Mouse (Mus musculus) lung, embryonic 16.5 days (tissue): ENCODE measurements at regions not wholly inside any gene's neighbourhood (a gene's known extent, or its start where the extent isn't known, plus 50 kb on each side); places are given as distances from the start of the nearest gene placed in this dataset.

Source experiments
- ATAC-seq: fragments of 200-750 bp; cut with Nextera tagmentation; 2 replicates; pipeline ENCODE4 v1.8.0; 2017; ENCODE audit warnings: low read depth, mild to moderate bottlenecking, moderate library complexity
- H3K27ac ChIP-seq: fragments of 300-500 bp; sonication (generic); 2 replicates; pipeline ENCODE4 v1.5.1; 2014; ENCODE audit warnings: mild to moderate bottlenecking, control low read depth, low read length
- H3K27me3 ChIP-seq: fragments of 300-500 bp; sonication (generic); 2 replicates; pipeline ENCODE4 v1.6.1; 2014; ENCODE audit warnings: low read depth, low read length, mixed read lengths; ENCODE audit not compliant: control insufficient read depth, insufficient read depth
- H3K36me3 ChIP-seq: fragments of 300-500 bp; sonication (generic); 2 replicates; pipeline ENCODE4 v1.6.1; 2014; ENCODE audit warnings: low read length; ENCODE audit not compliant: control insufficient read depth, insufficient read depth
- H3K4me1 ChIP-seq: fragments of 300-500 bp; sonication (generic); replicated peaks from 2 replicates; pipeline ENCODE4 v1.6.1; 2014; ENCODE audit warnings: low read length, mixed read lengths; ENCODE audit not compliant: control insufficient read depth, insufficient read depth
- H3K4me2 ChIP-seq: fragments of 300-500 bp; sonication (generic); 2 replicates; pipeline ENCODE4 v1.6.1; 2014; ENCODE audit warnings: low read depth, low read length, control low read depth
- H3K4me3 ChIP-seq: fragments of 300-500 bp; sonication (generic); 2 replicates; pipeline ENCODE4 v1.5.1; 2014; ENCODE audit warnings: mild to moderate bottlenecking, low read length, control low read depth
- H3K9ac ChIP-seq: fragments of 300-500 bp; sonication (generic); 2 replicates; pipeline ENCODE4 v1.6.1; 2014; ENCODE audit warnings: low read length, control low read depth
- H3K9me3 ChIP-seq: fragments of 300-500 bp; sonication (generic); 2 replicates; pipeline ENCODE4 v1.6.1; 2016; ENCODE audit warnings: low read length; ENCODE audit not compliant: control insufficient read depth
- WGBS: fragments of 180-500 bp; shearing (Covaris S2); extraction: QIAGEN DNeasy Blood & Tissue Kit; methylation state at CpG from one replicate; pipeline ENCODE4 v1.1.7; 2014; 5-methylcytosine and 5-hydroxymethylcytosine counted together

DNA sequence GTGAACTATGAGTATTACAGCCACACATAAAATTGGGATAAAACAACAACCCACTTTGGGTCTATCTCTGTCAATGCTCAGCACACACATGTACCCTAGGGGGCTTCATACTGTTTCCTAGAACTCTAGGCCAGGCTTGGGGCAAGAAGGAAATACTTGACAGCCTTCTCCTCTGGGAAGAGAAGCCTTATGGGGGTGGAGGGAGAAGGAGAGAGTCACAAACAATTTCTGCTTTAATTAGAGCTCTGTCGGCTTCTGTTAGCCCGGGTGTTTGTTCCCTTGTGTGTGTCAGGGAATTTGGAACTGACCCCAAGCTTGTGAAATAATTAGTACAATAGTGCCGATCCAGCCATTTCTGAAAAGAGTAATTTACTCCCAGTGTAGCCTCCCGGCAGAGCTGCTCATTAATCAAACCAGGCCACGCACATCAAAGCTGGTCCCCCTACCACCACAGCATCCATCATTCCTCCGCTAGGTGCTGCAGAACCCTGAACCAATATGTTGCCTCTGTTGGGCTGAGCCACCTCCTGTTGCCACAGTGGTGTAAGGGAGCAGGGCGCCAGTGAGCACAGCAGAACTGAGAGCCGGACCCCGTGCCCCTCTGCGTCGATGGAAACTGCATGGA, 307.3 kb downstream of the Tmem114 start:
- no peak overlapping the region for H3K4me3 ChIP-seq
- 37% methylated on average over 11 of the region's 11 CpGs for WGBS
- H3K4me2 ChIP-seq = no peak overlapping the region
- ATAC-seq = no peak
- no peaks in the 10 kb centered on the region for H3K27me3 ChIP-seq
- no peak overlapping the region for H3K9ac ChIP-seq
- H3K4me1 ChIP-seq = no peaks in the 10 kb centered on the region
- H3K27ac ChIP-seq = no peak overlapping the region
- no peaks in the 10 kb centered on the region for H3K36me3 ChIP-seq
- H3K9me3 ChIP-seq = no peaks in the 10 kb centered on the region

DNA sequence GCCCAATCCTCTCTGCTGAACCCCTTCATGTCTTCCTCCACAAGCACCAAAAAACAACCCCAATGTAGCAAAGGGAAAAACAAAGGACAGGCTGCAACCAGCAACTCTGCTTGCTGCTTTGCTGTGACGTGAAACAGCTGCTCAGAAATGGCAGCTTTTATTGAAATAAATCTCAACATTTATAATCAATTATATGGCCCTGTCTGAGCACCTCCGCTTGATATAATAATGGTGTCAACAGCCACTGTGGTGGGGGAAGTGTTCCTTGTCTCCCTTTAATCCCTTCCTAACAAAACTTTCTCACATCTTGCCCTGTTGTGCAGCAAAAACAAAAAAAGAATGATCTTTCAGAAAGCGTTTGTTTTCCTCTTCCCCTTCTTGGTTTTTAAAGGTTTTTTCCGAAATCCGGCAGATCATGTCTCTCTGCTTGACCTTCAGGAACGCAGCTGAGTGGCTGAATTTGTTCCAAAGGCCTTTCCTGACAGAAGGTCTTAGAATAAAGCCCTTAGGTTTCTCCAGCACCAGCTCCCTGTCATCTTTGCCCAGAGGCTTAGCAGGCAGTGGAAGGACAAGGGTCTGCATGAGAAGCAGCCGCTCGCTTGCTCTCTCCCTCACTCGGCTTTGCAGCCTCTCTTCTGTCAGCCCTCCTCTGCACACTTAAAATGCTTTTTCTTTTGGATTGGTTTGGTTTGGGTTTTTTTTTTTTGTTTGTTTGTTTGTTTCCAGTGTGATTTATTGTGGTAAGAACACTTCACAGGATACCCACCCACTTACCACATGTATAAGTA, 313.4 kb downstream of the Tmem114 start:
- Histone ChIP-seq H3K4me1 (0 out of 2 replicates have a peak, but pooled peaks cover 2% of the 10 kb centered on the region), H3K4me3 (no peak overlapping the region), H3K27ac (no peak overlapping the region), H3K4me2 (no peak overlapping the region), H3K9ac (no peak overlapping the region), H3K9me3 (no peaks in the 10 kb centered on the region), H3K36me3 (no peaks in the 10 kb centered on the region), H3K27me3 (no peaks in the 10 kb centered on the region)
- ATAC-seq = no peak
- whole genome bisulfite sequencing = 37% methylated on average over 9 of the region's 9 CpGs

DNA sequence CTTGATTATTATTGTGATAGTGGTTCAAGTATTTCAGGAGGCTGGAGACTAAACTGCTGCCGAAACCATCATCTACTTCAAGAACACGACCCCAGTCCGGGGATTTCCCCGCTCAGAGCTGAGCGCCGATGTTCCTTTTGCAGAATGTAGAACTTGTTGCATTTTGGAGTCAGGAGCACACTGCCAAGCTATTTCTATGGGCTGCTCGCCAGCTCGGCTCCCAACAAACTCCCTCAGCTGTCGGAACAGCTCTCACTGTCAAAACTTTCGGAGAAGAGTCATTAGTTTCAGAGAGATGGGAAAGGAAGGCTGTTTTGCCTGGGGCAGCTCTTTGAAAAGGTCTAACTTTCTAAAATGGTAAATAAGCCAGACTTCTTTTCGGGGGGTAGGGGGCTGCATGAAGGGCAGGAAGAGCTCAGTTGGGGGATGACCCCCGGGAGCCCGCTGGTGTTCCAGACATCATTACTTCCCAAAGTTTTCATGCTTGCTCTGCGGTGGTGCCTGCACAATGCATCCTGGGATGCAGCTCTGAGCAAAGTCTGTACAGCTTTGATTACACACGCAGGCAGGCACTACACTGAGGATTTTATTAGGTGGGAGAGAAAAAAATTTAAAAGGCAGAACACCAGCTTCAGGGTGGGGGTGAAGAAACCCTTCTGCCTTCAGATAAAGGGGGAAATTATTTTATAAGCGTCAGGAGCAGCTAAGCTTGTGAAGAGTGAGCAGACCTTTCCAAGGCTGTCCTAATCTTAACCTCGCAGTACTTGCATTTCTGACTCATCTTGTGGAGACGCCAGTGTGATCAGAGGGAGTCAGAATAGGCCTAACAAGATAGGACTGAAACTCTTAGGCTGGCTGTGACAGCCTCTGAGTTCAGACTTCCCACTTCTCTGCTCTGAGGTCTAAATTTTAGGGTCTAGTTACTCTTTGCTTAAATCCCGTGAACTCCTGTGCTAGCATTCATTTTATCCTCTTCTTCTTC, 316.5 kb downstream of the Tmem114 start:
- H3K4me1 ChIP-seq = 0 out of 2 replicates have a peak, but pooled peaks cover 2% of the 10 kb centered on the region
- no peak overlapping the region for H3K27ac ChIP-seq
- H3K9me3 ChIP-seq = no peaks in the 10 kb centered on the region
- no peak overlapping the region for H3K4me3 ChIP-seq
- H3K36me3 ChIP-seq = no peaks in the 10 kb centered on the region
- no peaks in the 10 kb centered on the region for H3K27me3 ChIP-seq
- no peak overlapping the region for H3K9ac ChIP-seq
- WGBS = 48% methylated on average over 19 of the region's 19 CpGs
- peak; percentile 65 for ATAC-seq
- H3K4me2 ChIP-seq = peak overlapping the region; percentile 27; the same call in 1 of the 2 replicates

DNA sequence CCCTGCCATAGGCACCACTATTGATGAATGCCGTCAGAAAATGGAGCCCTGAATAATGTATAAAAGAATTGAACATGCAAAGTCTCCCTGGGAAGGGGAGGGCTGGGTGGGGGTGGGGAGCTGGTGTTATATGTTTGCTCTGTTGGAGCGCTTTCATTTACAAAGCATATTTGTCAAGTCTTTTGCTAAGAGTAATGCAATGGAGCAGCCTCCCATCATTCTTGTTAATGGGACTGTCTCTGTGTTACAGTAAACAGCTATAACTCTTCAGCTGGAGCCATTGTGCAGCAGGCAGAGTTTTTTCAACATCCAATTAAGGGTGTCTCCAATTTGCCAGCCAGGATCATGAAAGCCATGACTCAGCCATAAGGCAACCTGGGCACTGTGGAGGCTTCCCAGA, 345.9 kb downstream of the Tmem114 start:
- ATAC-seq = no peak
- WGBS = 88% methylated on average over 2 of the region's 2 CpGs
- no peak overlapping the region for H3K9ac ChIP-seq
- H3K27ac ChIP-seq = no peak overlapping the region
- no peaks in the 10 kb centered on the region for H3K4me1 ChIP-seq
- H3K27me3 ChIP-seq = no peaks in the 10 kb centered on the region
- H3K9me3 ChIP-seq = no peaks in the 10 kb centered on the region
- no peaks in the 10 kb centered on the region for H3K36me3 ChIP-seq
- no peak overlapping the region for H3K4me3 ChIP-seq
- H3K4me2 ChIP-seq = no peak overlapping the region

DNA sequence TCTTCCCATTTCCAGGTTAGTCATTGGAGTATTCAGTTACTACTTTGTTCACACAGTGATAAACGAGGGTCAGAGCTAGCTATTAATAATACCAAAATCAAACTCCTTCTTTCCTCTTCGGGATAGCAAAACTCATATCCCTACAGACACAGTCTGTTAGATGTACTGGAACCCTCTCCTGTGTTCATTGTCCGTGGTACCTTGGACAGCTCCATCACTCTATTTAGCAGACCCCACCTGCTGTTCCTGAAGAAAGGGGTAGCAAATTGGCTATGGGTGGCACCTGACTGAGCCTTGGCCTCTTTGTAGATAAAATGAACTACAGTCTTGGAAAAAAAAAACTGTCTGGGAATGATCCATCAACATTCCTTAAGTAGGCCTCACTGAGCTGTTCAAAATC, 346.5 kb downstream of the Tmem114 start:
- Histone ChIP-seq H3K36me3 (no peaks in the 10 kb centered on the region), H3K4me3 (no peak overlapping the region), H3K27me3 (no peaks in the 10 kb centered on the region), H3K9me3 (no peaks in the 10 kb centered on the region), H3K27ac (no peak overlapping the region), H3K4me1 (no peaks in the 10 kb centered on the region), H3K9ac (no peak overlapping the region), H3K4me2 (no peak overlapping the region)
- 44% methylated on average over 3 of the region's 3 CpGs for WGBS
- ATAC-seq = no peak

DNA sequence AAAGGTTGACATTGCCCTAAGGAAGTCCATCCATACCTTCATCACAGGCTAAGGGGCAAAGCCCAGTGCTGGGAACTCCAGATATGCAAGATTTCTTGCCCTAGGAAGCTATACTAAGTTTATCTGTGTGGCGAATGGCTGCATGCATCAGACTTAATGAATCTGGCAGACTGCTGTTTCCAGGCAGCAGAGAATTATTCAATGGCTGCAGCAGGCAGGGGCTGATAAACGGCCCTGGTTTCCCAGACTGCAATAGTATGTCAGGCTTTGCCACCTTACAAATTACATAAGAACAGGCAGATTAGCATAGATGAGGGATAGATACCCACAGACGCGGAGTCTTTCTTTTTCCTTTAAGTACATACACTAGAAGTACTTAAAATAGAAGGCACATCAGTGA, 350.2 kb downstream of the Tmem114 start:
- H3K36me3 ChIP-seq = no peaks in the 10 kb centered on the region
- 53% methylated on average over 4 of the region's 4 CpGs for WGBS
- H3K4me3 ChIP-seq = no peak overlapping the region
- no peak overlapping the region for H3K4me2 ChIP-seq
- H3K9ac ChIP-seq = no peak overlapping the region
- no peak overlapping the region for H3K27ac ChIP-seq
- no peaks in the 10 kb centered on the region for H3K9me3 ChIP-seq
- no peaks in the 10 kb centered on the region for H3K27me3 ChIP-seq
- H3K4me1 ChIP-seq = no peaks in the 10 kb centered on the region
- no peak for ATAC-seq

DNA sequence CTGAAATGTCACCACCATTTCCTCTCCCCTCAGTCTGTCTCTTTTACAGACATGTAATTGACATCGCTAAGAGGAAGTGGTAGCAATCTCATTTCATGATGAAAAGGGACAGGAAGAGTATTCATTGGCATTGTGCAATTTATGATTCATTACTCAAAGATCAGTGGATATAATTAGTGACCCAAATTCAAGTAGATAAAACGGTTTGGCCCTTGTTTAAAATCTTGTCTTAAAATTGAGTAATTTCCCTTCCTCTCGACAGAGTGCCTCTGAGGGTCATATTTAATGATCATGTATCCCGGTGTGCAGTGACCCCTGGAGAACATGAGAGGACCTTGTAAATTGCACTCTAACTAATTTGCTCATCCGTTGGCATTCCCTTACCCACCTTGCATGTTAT, 371.0 kb downstream of the Tmem114 start:
- H3K4me1 ChIP-seq = no peaks in the 10 kb centered on the region
- H3K9me3 ChIP-seq = no peaks in the 10 kb centered on the region
- no peak overlapping the region for H3K4me2 ChIP-seq
- H3K27me3 ChIP-seq = no peaks in the 10 kb centered on the region
- 46% methylated on average over 5 of the region's 5 CpGs for WGBS
- no peak for ATAC-seq
- no peaks in the 10 kb centered on the region for H3K36me3 ChIP-seq
- H3K27ac ChIP-seq = no peak overlapping the region
- H3K4me3 ChIP-seq = no peak overlapping the region
- H3K9ac ChIP-seq = no peak overlapping the region

DNA sequence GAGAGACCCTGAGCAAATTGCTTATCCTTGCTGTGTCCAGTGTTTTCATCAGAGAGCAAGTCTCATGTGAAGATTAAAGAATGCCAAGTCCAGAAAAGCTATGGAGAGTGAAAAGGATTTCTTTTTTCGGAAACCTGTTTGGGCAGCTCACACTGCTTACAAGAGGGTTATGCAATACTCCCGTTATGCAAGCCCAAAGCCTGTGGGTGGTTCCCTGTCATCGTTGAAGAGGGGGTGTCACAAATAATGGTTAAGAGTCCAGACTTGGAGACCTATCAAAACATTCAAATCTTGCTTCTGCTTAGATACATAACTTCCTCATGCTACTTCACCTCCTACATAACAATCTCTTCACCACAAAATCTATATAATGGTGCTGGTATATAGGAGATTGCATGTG, 416.0 kb downstream of the Tmem114 start:
- no peak overlapping the region for H3K4me2 ChIP-seq
- no peaks in the 10 kb centered on the region for H3K36me3 ChIP-seq
- no peak for ATAC-seq
- no peaks in the 10 kb centered on the region for H3K4me1 ChIP-seq
- no peaks in the 10 kb centered on the region for H3K27me3 ChIP-seq
- WGBS = 39% methylated on average over 3 of the region's 3 CpGs
- no peak overlapping the region for H3K27ac ChIP-seq
- no peak overlapping the region for H3K9ac ChIP-seq
- no peak overlapping the region for H3K4me3 ChIP-seq
- H3K9me3 ChIP-seq = no peaks in the 10 kb centered on the region

DNA sequence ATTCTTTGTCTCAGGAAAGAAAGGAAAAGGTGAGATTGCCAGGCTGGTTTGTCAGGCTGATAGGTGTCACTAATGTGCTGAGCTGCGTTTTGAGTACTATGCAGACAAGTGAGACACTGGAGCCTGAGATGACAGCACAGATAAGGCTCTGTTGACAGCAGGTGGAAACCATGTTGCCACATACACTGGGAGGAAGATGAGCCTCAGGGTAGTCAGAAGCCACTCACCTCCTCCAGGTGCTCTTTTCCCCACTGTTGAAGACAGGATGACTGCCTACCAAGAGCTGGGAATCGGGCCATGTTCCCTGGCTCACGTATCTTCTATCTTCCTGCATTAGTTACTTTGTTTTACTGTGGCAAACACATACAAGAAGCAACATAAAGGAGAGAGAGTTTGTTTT, 418.3 kb downstream of the Tmem114 start:
- Histone ChIP-seq H3K4me1 (no peaks in the 10 kb centered on the region), H3K27me3 (no peaks in the 10 kb centered on the region), H3K9me3 (no peaks in the 10 kb centered on the region), H3K9ac (no peak overlapping the region), H3K27ac (no peak overlapping the region), H3K4me3 (no peak overlapping the region), H3K4me2 (no peak overlapping the region), H3K36me3 (no peaks in the 10 kb centered on the region)
- WGBS = 45% methylated on average over 3 of the region's 3 CpGs
- no peak for ATAC-seq
